19 mouse cellular contexts compared by ENCODE assay signal in genomic region chr13:34859406-34859805, GRCm38 (mm10). TPM values are rescaled to one million over a fixed set of nuclear protein-coding genes. Genes with fewer than 3 reads are reported as not detected.
DNase-seq lines count a peak whose midpoint lies in the region; TF ChIP-seq lines count a peak whose summit lies in the region.
"Had no signal": no experiment of that assay in that cellular context is flagged by ENCODE, and none has a peak within 500 bp of the region (broad histone marks: within the 10 kb centered on the region; RNA-seq: fewer than 3 reads in every experiment).

No protein-coding gene starts in this region.

- intact Hi-C loops in left cerebral cortex, adult 2 months (cut with DNase I): no loop called here

- peak overlapping the region; percentile 28; the same call in 1 of the 2 replicates for H3K27ac ChIP-seq in left cerebral cortex, adult 2 months
- H3K27ac ChIP-seq: heart, embryonic 10.5 days; hindbrain, embryonic 13.5 days; kidney, embryonic 15.5 days; limb, embryonic 15.5 days had no signal

- H3K4me3 ChIP-seq in left cerebral cortex, adult 2 months: no peak overlapping the region
- H3K4me3 ChIP-seq: erythroblast, embryonic 14.5 days; heart, embryonic 10.5 days; hindbrain, embryonic 13.5 days; kidney, embryonic 15.5 days; limb, embryonic 15.5 days had no signal

- DNase-seq in layer of hippocampus, adult 18-20 months (ENCODE audit: low spot score in 2 of 2): peak; percentile 19 to 64
- DNase-seq in layer of hippocampus, postnatal 25 days (ENCODE audit: extremely low spot score in 1 of 2, low spot score in 1 of 2): no peak
- DNase-seq in frontal cortex, adult 2 months (ENCODE audit: extremely low spot score in 1 of 2, low spot score in 1 of 2): peak; percentile 59 to 77
- peak; percentile 17 to 44 for DNase-seq in left cerebral cortex, adult 2 months (ENCODE audit: extremely low spot score in 1 of 2, low spot score in 2 of 2)
- peak; percentile 16 for DNase-seq in skeletal muscle tissue, adult 2 months (ENCODE audit: low read depth, low spot score)
- no peak for DNase-seq in cerebellum, postnatal 10 days
- no peak for DNase-seq in adrenal gland, postnatal 25 days
- DNase-seq: B cell, adult 2 months; cerebellum, adult 11 months; cerebellum, postnatal 25 days; forebrain, postnatal 0 days; heart, postnatal 10 days; liver, postnatal 0 days; thymus, adult 18-20 months had no signal

- no peak for TF ChIP-seq CTCF in left cerebral cortex, adult 2 months (IDR thresholded peaks at IDR 0.05)

RNA-seq across cellular contexts. Expression of gene Prpf4b, which starts 15.7 kb away (rescaled TPM):
- total RNA-seq in layer of hippocampus, adult 18-20 months (2021): 10 to 100 TPM; 86.1 to 90.0 TPM
- total RNA-seq in layer of hippocampus, postnatal 25 days (2021): 10 to 100 TPM; 80.8 to 98.2 TPM
- 104 and 111 TPM in 2 replicates for polyA plus RNA-seq in frontal cortex, adult 2 months (2012; rRNA removed)
- total RNA-seq in left cerebral cortex, adult 2 months (2021): 10 to 100 TPM; 95.6 to 95.8 TPM
- total RNA-seq in adrenal gland, postnatal 25 days (2021): 110 and 126 TPM in 2 replicates

Comparison
In these comparisons a context has a peak if more than half of its experiments do, and no peak if none do; other contexts are left out.
1. DNase-seq: peak in layer of hippocampus, adult 18-20 months (2 of 2), frontal cortex, adult 2 months (2 of 2), left cerebral cortex, adult 2 months (2 of 2) and skeletal muscle tissue, adult 2 months (single experiment); none in layer of hippocampus, postnatal 25 days (0 of 2), cerebellum, postnatal 10 days (0 of 2) and adrenal gland, postnatal 25 days (single experiment).